Mouse (Mus musculus): ENCODE data around the gene Nek1.

- TF ChIP-seq POLR2A (IDR thresholded peaks at IDR 0.05; ENCODE audit: low read depth, low read length), result no peak
- TF ChIP-seq CTCF (IDR thresholded peaks at IDR 0.05; ENCODE audit: borderline replicate concordance, insufficient read depth, low read length), result no peak
Measured at GRCm38 (mm10) chr8:60964518-60964917, 28.5 kb upstream of the Nek1 start.

Data from embryonic fibroblast, embryonic 13.5 days (primary cell).